Mouse (Mus musculus) testis, adult 2 months (tissue): ENCODE data around the gene Rgl2. TPM values are rescaled to one million over a fixed set of nuclear protein-coding genes. Genes with fewer than 3 reads are reported as not detected.

Experiments used
- H3K27ac ChIP-seq: fragments of 200-500 bp; 2 replicates; pipeline ENCODE4 v1.5.1; 2012; ENCODE audit warnings: low read depth, low read length; ENCODE audit not compliant: control insufficient read depth, insufficient read depth
- H3K27me3 ChIP-seq: fragments of 200-500 bp; 2 replicates; pipeline ENCODE4 v1.6.1; 2012; ENCODE audit warnings: mild to moderate bottlenecking, low read length, moderate library complexity; ENCODE audit not compliant: control insufficient read depth, insufficient read depth
- H3K36me3 ChIP-seq: fragments of 200-500 bp; 2 replicates; pipeline ENCODE4 v1.6.1; 2012; ENCODE audit warnings: mild to moderate bottlenecking, low read length; ENCODE audit not compliant: control insufficient read depth, insufficient read depth
- H3K4me1 ChIP-seq: fragments of 200-500 bp; 2 replicates; pipeline ENCODE4 v1.6.1; 2012; ENCODE audit warnings: low read length; ENCODE audit not compliant: control insufficient read depth, insufficient read depth
- H3K4me3 ChIP-seq: fragments of 200-500 bp; 2 replicates; pipeline ENCODE4 v1.5.1; 2012; ENCODE audit warnings: low read depth, mild to moderate bottlenecking, low read length, moderate library complexity, mixed read lengths; ENCODE audit not compliant: control insufficient read depth
- CTCF ChIP-seq: fragments of 200-500 bp; IDR thresholded peaks from 2 replicates; pipeline ENCODE4 v1.5.1; 2012; ENCODE audit warnings: low read depth, mild to moderate bottlenecking, inconsistent platforms, low read length, moderate library complexity; ENCODE audit not compliant: control insufficient read depth, insufficient read depth, insufficient replicate concordance
- POLR2A ChIP-seq: fragments of 200-500 bp; IDR thresholded peaks from 2 replicates; pipeline ENCODE4 v1.6.1; 2012; ENCODE audit warnings: low read depth, mild to moderate bottlenecking, inconsistent platforms, low read length, moderate library complexity; ENCODE audit not compliant: control insufficient read depth
- polyA plus RNA-seq: library from polyadenylated mRNA; depleted of rRNA; stranded (reverse); fragments of >200 nt; gene quantifications from 2 replicates; pipeline ENCODE4 v1.2.3, GENCODE M21; 2012

Gene Rgl2
- polyA plus RNA-seq, 1 experiment = 93.0 TPM

- TF ChIP-seq CTCF = no peak
- peak; percentile 20; the same call in 1 of the 2 replicates for TF ChIP-seq POLR2A
- Histone ChIP-seq H3K4me3 (peak overlapping the region; percentile 92), H3K4me1 (peaks cover 43% of the 10 kb centered on the region), H3K27me3 (no peaks in the 10 kb centered on the region), H3K27ac (peak overlapping the region; percentile 88), H3K36me3 (peaks cover 2% of the 10 kb centered on the region; the same call in 1 of the 2 replicates)
Observed at GRCm38 (mm10) chr17:33919351-33920281, 9.7 kb upstream of the Rgl2 start.

GRCm38 (mm10) chr17:33920282-33921097 lies 8.9 kb upstream of the Rgl2 start:
- peak overlapping the region; percentile 88 for H3K27ac ChIP-seq
- H3K36me3 ChIP-seq = no peaks in the 10 kb centered on the region
- peaks cover 38% of the 10 kb centered on the region for H3K4me1 ChIP-seq
- TF ChIP-seq POLR2A = peak; percentile 44
- peak; percentile 85 for TF ChIP-seq CTCF
- peak overlapping the region; percentile 92 for H3K4me3 ChIP-seq
- no peaks in the 10 kb centered on the region for H3K27me3 ChIP-seq

GRCm38 (mm10) chr17:33921361-33921760 lies 8.0 kb upstream of the Rgl2 start:
- no peak for TF ChIP-seq POLR2A
- TF ChIP-seq CTCF = no peak
- peaks cover 38% of the 10 kb centered on the region for H3K4me1 ChIP-seq
- no peaks in the 10 kb centered on the region for H3K27me3 ChIP-seq
- H3K36me3 ChIP-seq = no peaks in the 10 kb centered on the region
- H3K4me3 ChIP-seq = peak overlapping the region; percentile 92
- no peak overlapping the region for H3K27ac ChIP-seq

- no peak overlapping the region for H3K27ac ChIP-seq
- TF ChIP-seq POLR2A = no peak
- TF ChIP-seq CTCF = peak; percentile 54; the same call in 1 of the 2 replicates
- H3K27me3 ChIP-seq = no peaks in the 10 kb centered on the region
- H3K4me3 ChIP-seq = no peak overlapping the region
- no peaks in the 10 kb centered on the region for H3K36me3 ChIP-seq
- H3K4me1 ChIP-seq = peaks cover 7% of the 10 kb centered on the region
Observed at GRCm38 (mm10) chr17:33924577-33925283, 4.6 kb upstream of the Rgl2 start.

- H3K27ac ChIP-seq = no peak overlapping the region
- TF ChIP-seq CTCF (no peak), POLR2A (no peak)
- H3K27me3 ChIP-seq = no peaks in the 10 kb centered on the region
- H3K36me3 ChIP-seq = no peaks in the 10 kb centered on the region
- H3K4me3 ChIP-seq = no peak overlapping the region
- peaks cover 6% of the 10 kb centered on the region for H3K4me1 ChIP-seq
Observed at GRCm38 (mm10) chr17:33925406-33926116, 3.8 kb upstream of the Rgl2 start.

- Histone ChIP-seq H3K4me3 (no peak overlapping the region), H3K27me3 (no peaks in the 10 kb centered on the region), H3K4me1 (peaks cover 8% of the 10 kb centered on the region), H3K27ac (no peak overlapping the region), H3K36me3 (no peaks in the 10 kb centered on the region)
- no peak for TF ChIP-seq CTCF
- TF ChIP-seq POLR2A = no peak
Observed at GRCm38 (mm10) chr17:33926207-33926932, 3.0 kb upstream of the Rgl2 start.
